Mouse (Mus musculus): ENCODE data around the gene Riox1. TPM values are rescaled to one million over a fixed set of nuclear protein-coding genes. Genes with fewer than 3 reads are reported as not detected.
A peak's percentile ranks its signal among the peaks of the same experiment; 100 is the strongest.
"Not testable (repeated sequence)": the region's sequence is repeated elsewhere in the genome, so short reads cannot be mapped to it uniquely, and the experiment has no call there.

Gene Riox1
- 1 to 10 TPM; 1.3 to 2.2 (median 2.0) TPM for polyA plus RNA-seq (2017; shearing (Covaris generic))

DNA sequence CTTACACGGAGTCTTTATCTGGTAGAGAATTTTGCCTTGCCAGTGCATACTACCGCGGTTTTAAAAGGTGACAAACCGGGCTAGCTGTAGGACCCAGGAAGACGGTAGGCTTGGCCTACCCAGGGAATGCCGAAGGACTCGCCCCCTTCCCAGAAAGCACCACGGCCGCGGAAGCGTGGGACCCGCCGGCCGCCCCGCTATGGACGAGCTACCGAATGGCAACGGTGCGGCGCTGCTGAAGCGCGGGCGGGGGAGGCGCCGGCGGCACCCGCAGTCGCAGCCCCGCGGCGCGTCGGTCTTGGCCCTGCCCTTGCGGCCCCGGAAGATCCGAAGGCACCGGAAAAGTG, at the start of gene Riox1:
TSS of gene Riox1 (plus strand) at position 116 of the 347 bp plus-strand sequence.
- peak; percentile 94 for ATAC-seq

DNA sequence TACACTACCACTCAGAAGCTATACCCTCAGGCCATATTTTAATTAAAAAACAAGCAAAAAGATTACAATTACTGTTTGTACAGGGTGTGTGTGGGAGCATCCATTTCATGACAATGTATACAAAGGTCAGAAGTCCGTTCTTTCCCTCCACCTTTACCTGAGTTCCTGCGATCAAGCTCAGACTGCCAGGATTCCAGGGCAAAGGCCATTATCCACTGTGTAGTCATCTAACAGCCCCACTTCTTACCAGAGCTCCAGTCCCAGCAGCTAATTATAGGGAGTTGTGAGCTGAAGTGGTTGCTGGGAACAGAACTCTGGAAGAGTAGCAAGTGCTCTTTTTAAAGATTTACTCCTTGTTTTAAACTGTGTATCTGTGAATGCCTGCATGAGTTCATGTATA, 40.0 kb upstream of the Riox1 start:
- no peak for ATAC-seq

DNA sequence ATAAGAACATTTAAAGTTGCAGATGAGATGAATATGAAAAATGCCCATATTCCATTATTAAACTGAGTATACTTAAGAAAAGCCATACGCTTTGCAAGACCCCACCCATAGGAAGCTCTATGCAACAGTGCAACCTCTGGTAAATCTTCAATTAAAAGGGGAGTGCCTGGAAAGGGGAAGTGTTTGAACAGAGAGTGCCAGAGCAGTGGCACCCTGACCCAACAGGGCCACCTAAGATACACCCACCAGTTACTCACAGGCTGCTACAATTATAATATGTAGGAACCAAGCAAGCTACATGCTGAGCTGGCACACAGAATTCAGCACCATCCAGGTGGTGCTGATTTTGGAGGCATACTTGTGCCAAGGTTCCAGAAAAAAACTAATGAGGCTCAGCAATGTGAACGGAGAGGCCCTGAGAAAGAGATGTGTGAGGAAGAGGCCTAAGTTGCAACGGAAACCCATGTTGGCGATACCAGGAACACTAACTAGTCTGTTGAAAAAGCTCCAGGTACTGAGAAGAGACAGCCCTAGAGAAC, 36.1 kb upstream of the Riox1 start:
- no peak for ATAC-seq

DNA sequence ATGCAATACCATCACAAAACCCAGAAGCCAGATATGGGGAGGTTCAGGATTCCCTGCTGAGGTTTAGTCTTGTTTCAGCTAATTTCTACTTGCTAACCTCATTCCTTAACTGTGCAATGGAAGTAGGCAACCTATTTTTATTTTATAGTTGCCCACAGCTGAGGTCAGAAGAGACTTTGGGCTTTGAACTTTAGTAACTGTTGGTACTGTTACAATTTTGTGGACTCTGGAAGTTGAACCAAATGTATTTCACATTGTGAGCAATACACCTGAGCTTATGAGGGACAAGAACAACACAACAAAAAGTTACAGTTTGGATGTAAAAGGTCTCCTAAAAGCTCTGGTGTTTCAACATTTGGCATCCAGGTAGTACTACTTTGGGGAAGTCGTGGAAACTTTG, 35.6 kb upstream of the Riox1 start:
- no peak for ATAC-seq

DNA sequence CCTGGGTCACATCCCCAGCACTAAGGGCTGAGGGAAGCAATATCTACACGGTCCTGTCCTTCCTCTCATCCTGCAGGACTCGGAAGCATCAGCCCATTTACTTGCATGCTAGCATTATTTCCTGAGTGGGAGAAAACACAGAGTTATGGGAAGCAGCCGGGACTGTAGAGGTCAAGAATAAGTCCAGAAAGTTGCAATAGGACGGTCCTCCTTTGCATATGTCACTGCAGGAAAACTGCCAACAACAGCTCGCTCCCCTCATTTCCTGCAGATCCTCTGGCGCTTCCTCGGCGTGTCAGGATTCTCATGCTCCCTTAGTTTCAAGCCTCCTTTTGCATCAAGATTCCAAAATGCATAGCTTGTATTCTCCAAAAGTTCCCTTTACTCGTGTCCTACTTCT, 33.5 kb upstream of the Riox1 start:
- ATAC-seq, result no peak

DNA sequence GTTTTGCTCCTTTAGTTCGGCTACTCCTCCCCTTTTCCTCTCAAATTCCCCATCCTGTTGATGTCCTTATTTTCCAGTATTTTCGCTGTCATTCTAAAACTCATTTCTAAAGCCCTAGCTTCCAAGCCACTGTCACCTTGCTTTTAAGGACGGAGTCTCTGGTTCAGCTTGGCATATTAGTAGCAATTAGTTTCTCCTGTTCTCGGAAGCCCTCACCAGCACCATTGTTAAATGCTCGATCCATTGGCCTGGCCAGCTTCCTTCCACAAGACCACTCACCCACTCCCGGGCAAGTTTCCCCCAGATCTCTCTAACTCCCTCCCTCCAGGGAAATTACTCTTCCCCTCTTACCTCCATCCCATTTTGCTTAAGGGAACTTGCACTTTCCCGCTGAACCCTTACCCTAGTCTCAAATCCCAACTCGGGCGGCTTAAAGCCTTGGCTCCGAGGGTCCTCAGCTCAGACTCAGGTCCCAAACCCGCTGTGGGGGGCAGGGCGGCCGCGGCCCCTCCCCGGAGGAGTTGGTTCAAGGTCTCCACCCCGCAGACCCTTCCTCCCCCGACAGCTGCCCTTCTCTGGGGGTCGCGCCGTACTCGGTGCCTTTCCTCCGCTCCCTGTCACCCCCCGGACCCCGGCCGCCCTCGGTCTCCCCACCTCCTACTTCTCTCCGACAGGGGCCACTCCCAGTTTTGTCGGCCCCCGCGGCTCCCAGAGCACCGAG, 29.5 kb upstream of the Riox1 start:
- no peak for ATAC-seq

DNA sequence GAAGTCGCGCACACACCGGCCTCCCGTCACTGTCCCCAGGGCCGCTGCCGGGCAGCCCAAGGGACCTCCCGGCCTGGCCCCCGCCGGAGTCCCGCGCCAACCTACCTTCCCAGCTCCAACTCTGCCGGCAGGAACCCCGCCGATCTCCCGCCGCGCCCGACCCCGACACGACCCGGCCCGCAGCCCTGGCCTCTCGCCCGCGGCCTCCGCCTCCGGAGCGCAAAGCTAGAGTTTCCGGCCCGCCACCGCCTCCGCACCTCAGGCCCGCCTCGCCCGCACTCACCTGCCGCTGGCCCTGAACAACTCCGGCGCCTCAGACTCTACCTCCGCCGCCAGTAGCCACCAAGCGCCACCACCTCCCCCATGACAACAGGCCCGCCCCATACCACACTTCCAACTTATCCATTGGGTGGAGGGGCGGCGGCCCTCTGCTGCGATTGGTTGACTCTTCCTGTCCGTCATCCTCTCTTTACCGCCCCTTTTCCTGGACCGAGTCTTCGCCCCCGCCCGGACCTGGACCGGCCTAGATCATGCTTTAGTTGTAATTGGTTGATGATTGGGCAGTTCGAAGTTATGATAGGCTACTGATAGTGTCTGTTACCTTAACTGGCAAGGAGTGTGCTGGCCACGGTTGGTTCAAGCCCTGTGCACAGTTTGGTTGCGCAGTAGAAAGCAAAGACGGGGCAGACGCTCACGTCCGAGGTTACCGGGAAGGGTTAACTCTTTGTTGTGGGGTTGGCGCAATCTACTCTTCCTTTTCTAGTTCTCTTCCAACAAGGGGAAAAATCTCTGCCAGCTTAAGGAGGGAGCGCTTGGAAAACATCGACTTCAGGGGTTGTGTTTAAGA, 28.6 kb upstream of the Riox1 start, which contains the start of gene Numb:
TSS of gene Numb (minus strand) at position 400 of the 847 bp plus-strand sequence.
- ATAC-seq, result peak; percentile 98

DNA sequence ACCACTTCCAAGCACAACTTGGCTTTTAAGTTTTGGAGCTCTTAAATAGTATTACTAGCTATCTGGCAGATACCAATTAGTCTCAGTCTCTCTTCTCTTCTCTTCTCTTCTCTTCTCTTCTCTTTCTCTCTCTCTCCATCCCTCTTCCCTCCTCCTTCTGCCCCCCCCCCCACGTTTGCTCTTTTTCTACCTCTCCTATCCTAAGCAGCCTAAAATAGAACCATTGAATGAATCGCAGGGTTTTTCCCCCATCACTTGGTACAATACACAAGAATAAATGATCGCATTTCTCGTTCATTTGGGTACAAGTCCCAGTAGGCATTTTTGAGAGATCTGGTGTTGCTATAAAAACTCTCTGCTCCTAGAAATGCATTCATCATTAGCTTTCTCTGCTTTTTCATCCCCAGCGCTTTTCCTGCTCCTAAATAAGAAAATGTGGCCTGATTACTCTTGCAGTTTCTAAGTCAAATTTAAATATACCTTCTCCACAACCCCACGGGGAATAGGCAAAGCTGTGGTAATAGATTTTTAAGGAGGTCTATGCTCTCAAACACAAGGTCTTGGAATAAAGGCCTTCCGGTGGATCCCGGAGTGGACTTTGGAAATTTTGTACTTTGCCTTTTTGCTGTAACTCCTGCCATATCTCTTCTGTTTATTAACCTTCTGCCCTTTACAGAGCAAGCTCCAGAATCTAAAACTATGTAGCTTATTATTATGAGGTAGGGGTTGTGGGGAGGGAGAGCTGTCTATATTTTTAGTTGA, 27.5 kb upstream of the Riox1 start:
- ATAC-seq, result no peak

DNA sequence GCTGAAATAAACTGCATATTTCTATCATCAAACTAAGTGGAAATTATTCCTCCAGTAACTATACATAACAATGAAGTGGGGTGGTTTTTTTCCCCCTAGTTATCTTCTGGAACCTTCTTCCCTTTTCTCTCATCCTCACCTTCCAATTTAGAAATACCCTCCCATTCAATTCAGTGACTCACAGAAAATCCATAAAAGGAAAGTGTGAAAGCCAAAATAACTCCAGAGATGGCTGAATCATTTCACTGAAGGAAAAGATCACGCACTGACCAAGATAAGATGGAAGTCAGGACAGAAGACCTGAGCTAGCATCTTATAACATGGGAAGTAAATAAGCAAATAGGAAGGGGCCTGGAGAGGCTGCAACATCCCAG, 26.9 kb upstream of the Riox1 start:
- no peak for ATAC-seq

DNA sequence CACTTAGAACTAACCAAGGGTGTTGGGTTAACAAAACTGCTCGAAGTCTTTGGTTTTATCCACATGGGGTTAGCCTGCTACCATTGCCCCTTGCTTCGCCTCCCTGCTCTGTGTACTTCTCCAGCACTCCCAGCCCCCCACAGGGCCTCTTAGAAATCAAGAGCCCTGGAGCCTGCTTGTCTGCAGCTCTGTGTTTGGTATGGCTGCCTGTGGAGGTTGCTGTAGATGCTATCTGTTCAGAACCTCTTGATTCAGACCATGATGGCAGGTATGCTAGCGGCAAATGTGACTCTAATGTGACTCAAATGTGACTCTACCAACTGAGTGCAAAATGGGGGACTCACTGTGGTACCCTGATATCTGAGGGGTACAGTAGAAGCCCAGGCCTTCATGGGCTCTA, 26.1 kb upstream of the Riox1 start:
- no peak for ATAC-seq

DNA sequence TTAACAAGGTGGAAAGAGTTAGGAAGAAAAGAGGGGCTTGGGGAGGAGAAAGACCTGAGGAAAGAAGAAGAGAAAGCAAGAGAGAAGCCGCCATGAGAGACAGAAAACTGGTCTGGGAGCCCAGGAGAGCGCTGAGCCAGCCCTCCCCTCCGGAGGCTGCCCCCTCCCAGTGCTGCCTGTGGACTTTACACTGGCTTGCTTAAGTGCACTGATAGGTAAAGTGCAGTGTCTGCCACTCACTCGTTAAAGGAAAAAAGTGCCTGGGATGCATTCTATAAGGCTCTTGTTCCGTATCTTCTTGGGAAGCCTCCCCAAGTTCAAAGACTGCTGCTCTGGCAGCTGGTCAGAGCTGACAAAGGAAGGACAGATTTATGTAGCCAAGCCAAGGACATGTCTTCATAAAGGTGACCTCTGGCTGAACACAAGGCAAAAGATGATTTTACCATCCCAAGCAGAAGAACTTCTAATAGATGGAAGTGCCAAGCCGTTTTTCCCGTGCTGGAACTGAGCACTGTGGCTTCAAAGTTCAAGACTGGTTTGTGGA, 25.2 kb upstream of the Riox1 start:
- ATAC-seq, result no peak

DNA sequence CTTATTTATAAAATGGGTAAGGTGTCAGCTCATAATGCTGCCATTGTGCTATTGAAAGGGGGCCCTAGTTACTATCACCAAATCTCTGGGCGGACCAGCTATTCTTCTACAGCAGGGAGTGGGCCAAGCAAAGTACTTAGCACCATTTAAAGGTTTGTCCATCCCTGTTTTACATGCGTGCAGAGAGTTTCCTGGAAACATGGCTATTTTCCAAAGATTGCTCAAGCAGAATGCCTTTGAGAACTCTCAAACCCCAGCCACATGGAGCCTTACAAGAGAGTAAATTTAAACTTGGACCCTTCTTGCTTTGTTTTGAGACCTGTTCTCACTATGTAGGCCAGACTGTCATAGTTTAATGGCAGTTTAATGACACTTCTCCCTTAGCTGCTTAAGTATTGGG, 24.3 kb upstream of the Riox1 start:
- no peak for ATAC-seq

DNA sequence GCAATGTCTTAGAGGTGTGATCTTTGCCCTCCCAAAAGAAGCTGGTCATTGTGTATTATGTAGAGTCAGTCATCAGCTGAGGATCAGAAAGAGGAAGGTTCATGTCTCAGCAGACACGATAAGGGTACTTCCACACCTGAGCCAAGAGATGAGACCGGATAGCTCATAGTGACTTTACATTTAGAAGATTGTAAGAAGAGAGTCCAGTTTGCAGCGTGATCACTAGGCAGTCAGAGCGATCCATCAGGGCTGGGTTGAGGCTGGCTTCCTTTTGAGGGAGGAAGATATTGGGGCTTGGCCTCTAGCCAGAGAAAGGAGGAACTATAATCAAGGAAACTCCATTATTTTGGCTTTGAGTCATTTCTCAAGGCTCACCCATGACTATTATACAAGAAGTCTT, 22.7 kb upstream of the Riox1 start:
- no peak for ATAC-seq

DNA sequence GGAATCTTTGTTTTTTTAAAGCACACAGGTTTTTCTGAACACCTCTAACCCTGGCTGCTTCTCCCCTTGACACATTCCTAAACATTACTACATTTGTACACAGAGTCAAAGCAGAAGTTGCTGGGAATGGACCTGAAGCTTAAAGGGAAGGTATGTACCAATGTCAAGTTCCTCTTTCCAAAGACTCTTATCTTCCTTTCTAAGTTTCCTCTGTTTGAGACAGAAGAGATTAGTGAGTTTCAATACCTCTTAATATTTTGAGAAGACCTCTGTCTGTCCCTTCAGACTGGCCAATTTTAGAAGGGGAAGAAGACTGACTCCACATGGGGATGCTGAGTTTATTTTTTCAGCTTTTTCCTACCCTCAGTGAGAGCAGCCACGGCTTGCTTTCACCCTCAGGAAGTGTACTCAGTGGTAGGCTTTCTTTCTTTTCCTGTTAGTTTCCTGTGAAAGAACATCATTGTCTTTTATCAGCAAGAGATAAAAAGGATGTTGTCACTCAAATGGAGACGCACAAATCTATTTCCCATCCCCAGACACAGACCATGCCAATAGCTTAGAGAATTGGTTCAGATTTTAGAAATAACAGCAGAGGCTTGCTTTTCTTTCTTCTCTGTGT, 21.1 kb upstream of the Riox1 start:
- peak; percentile 92 for ATAC-seq

DNA sequence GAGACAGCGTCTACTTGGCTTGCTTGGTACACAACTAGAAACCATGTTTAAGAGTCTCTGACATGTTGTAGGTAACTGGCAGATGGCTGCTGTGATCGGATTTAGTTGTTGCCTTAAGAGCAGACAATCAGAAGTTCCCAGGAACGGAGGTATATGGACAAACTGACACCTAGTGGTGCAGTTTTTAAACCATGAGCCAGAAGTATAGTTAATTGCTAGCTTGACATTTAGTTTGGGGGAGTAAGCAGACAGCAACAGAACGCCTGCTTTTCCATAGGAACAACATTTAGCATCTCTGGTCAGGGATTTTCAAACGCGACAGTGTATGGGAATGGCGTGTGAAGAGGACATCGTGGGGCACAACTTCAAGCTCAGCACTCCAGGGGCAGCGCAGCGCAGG, 12.8 kb upstream of the Riox1 start:
- no peak for ATAC-seq

DNA sequence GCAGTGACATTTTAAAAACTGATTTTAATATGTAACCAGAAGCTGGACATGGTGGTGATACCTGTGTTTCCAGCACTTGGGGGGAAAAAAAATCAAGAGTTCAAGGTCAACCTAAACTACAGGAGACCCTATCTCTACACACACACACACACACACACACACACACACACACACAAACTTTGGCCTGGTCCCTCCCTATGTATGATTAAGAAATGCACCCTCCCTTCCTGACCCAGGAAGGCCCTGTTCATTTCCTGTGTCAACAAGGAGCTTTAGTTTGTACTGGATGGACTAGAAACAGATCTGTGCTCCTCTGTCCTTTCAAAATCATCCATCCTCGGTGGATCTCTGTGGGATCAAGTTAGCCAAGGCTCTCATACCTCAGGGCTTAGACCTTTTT, 11.8 kb upstream of the Riox1 start:
- ATAC-seq, result not testable (repeated sequence)

DNA sequence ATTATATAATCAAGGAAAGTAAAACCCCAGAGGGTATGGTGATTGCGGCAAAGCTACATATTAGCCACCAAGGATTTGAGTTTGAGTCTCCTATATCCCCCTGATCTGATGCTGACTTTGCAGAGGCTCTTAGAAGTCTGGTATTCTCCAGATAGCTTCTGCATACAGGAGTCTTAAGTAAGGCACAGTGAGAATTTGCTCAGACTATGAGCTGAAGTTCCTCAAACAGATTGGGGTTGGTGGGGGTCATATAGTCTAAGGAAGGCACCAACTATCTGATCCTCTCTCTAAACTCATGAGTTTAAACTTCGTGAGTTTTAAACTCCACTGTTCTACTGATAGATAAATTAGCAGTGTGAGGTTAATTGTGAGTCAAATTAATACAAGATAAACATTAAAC, 11.1 kb upstream of the Riox1 start:
- no peak for ATAC-seq

DNA sequence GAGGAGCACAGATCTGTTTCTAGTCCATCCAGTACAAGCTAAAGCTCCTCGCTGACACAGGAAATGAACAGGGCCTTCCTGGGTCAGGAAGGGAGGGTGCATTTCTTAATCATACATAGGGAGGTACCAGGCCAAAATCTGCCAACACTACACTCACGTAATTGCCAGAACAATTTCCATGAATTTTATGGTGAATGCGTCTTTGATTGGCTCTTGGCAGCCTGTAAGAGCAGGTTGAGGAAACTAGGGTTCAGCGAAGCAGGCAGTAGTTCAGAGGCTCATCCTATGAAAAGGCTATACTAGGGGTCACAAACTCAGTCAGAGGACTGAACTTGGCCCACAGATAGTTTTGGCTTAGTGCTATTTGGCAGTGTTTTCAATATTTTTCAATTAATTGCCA, 10.4 kb upstream of the Riox1 start:
- no peak for ATAC-seq

DNA sequence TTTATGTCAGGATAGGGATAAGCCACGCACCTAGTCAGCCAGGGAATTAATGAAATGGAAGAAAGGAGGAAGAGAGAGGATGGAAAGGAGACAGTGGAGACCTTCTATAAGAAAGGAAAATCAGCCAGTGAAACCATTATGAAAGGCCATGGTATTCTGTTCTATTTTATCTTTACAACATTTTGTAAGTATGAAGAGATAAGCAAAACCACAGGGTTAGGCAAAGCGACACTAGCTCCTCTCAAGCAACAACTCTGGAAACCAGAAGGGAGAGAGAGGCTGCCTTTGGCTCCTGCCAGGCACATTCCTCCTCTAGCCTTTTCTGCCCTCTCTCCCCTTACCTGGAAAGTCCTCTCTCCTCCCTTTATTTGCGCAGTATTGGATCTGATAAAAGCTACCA, 8.5 kb upstream of the Riox1 start:
- no peak for ATAC-seq

DNA sequence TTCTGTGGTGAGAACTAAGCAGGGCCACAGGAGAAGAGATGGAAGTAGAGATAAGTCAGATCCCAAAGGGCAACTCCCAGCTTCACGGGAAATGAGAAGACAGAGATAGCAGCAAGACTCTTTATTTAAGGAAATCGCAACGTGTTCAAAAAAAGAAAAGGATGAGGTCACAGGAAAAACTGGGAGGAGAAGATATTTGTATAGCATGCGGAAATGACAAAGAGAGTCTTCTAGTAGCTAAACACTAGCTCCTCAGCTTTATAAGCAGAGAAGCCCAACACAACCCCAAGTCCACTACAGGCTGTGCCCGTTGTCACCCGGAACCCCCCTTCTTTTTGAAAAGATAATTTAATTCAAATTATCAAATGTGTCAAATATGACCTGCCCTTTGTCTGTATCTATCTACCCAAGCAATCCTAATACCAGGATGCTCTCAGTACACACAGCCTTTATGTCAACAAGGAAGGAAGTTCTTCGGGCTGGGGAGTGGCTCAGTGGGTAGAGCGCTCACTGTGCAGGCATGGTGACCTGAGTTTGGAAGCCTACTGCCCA, 3.1 kb upstream of the Riox1 start:
- no peak for ATAC-seq

DNA sequence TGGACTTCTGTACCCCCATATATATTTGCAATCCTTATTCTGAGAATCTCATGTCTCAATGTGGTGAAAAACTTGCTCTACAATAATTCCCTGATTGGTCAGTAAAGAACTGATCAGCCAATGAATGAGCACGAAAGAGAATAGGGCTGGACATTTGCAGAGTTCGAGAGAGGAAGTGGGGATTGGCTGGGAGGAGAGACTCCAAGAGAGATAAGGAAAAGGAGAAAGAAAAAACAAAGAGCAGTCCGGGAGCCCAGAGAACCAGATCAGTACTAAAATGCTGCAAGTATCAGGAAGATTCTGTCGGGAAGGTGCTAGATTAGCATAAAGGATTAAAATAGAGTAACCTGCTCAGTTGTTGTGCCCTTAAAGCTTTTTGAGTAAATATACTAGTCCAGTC, 1.4 kb upstream of the Riox1 start:
- no peak for ATAC-seq
